Mouse (Mus musculus): ENCODE data around the gene Gm49425. TPM values are rescaled to one million over a fixed set of nuclear protein-coding genes. Genes with fewer than 3 reads are reported as not detected.
"Not testable (repeated sequence)": the region's sequence is repeated elsewhere in the genome, so short reads cannot be mapped to it uniquely, and the experiment has no call there.

Gm49425 gene
- not detected for total RNA-seq (2021)
- long read RNA-seq = 0 reads

GRCm38 (mm10) chr15:101517161-101517560, at the start of gene Gm49425:
Gene Gm49425 (minus strand): TSS chr15:101517261.
- DNase-seq (ENCODE audit: low spot score in 2 of 2) = not testable (repeated sequence)

- no peak for DNase-seq (ENCODE audit: low spot score in 2 of 2)
These were observed 45.8 kb upstream of the Gm49425 start, which contains the start of gene Krt90 for GRCm38 (mm10) chr15:101562850-101563249. Gene Krt90 (minus strand): TSS chr15:101562950.

DNA sequence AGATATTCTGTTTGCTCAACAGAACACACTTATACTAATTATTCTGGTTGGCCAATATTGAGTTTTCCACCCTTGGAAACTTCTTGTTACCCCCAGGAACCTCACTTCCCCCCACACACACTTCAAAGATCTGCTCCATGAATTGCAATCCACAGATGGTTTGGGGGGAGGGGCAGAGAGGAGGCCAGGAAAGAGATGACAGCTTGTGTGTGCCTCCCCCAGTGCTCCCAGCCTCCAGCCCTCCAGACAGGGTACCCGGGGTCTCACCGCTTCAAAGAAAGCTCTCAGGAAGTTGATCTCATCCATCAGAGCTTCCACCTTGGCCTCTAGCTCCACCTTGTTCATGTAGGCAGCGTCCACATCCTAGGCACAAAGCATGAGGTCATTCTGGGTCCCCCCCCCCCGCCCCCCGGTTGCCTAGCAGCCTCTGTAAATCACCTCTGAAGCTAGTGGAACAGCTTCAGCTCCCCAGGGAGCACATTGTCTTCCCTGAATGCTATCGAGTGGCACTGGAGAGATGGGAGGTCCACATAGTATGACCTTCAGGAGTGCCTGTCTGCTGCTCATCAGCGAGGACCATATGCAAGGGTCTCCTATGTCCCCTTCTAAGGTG, 41.1 kb upstream of the Gm49425 start:
- peak in 1 of 2 experiments; percentile 59 for DNase-seq (ENCODE audit: low spot score in 2 of 2)

DNA sequence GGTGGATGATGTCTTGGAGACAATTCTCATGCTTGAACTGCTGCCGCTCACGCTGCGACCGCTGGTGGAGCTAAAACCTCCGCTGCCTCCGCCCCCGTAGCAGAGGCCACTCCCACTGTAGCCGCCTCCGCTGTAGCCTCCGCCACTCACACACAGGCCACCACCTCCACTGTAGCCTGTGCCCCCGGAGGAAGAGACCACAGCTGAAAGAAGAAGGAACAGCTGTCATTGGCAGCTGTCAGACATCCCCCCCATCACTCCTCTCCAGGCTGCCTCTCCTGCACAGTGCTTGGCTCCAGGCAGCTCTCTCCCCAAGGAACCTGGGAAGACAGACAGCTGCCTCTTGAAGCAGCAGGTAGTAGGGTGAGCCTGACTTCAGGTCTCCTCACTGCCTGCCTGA, 36.1 kb upstream of the Gm49425 start:
- DNase-seq (ENCODE audit: low spot score in 2 of 2) = no peak

- DNase-seq (ENCODE audit: low spot score in 2 of 2) = peak in 1 of 2 experiments; percentile 41
These were observed 35.1 kb upstream of the Gm49425 start for GRCm38 (mm10) chr15:101552188-101552587.

- no peak for DNase-seq (ENCODE audit: low spot score in 2 of 2)
These were observed 33.5 kb upstream of the Gm49425 start, which contains the start of gene Krt82 for GRCm38 (mm10) chr15:101550567-101550966. Gene Krt82 (minus strand): TSS chr15:101550667.

GRCm38 (mm10) chr15:101544478-101544877, 27.4 kb upstream of the Gm49425 start:
- DNase-seq (ENCODE audit: low spot score in 2 of 2) = no peak

GRCm38 (mm10) chr15:101542543-101542942, 25.5 kb upstream of the Gm49425 start:
- DNase-seq (ENCODE audit: low spot score in 2 of 2) = no peak

GRCm38 (mm10) chr15:101538580-101538900, 21.5 kb upstream of the Gm49425 start:
- no peak for DNase-seq (ENCODE audit: low spot score in 2 of 2)

DNA sequence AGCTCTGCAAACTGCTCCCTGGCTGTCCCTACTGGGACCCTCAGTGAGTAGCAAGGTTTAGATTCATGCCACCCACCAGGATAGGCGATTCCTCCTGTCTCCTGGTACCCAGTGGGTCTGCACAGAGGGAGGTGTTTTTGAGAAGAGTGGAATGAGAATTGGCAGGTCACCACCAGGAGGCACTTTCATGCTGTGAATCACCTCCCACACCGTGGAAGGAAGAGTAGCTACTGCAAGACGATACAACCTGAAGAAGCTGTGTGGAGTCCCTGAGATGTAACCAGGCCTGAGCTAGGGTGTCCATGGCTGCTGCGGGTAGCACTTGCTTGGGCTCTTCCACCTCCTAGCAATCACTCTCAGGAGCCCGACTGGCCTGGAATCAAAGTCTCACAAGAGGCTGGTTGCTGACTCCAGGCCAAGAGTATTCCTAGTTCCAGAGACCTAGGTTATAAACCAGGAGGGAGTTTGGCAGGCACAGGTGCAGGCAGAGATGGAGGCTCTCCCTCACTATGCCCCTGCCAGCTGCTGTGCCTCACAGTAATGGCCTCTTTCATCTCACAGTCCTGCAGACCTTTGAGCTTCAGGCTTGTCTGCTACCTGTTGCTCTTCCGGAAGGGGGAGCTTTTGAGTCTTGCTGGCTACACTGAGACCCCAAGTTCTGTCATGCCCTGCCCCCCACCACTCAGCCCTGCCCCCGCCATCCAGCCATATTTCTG, 21.0 kb upstream of the Gm49425 start:
- DNase-seq (ENCODE audit: low spot score in 2 of 2) = no peak

DNA sequence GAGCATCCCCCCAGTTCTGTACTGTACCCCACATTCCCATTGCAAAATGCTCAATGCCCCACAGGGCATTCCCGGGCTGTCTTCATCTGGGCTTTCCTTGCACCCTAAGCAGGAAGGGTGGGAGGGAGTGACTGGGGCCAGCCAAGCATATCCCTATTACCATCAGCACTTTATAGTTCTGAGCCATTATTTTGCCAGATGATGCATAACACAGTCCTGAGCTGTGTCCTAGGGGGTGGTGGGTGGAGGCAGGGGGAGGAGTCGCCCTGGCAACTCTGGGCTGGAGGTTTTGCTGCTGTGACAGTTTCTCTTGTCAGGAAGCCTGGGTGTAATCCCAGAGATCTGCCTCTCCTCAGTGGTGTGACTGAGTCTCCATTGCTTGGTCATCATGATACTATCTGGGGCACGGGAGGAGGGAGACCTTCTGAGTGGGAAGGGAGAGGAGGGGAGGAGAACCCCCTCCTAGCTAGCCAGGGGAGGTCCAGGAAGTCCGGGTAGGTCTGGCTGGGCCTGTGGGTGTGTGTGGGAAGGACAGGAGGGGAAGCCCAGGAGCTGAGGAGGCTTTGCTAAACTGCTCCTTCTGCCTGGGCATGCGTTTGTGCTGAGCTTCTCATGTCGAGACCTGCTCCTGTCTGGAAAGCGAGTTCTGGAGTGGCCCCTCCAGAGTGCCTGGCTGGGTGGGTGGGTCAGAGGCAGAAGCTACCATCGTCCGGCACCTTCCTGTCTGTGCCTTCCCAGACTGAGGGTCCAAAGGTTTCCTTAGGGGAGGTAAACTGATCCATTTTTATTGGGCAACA, 19.2 kb upstream of the Gm49425 start:
- peak in 1 of 2 experiments; percentile 31 for DNase-seq (ENCODE audit: low spot score in 2 of 2)

GRCm38 (mm10) chr15:101532720-101533119, 15.7 kb upstream of the Gm49425 start, which contains the start of gene Krt84:
Gene Krt84 (minus strand): TSS chr15:101532820.
- no peak for DNase-seq (ENCODE audit: low spot score in 2 of 2)

GRCm38 (mm10) chr15:101522556-101523232, 5.6 kb upstream of the Gm49425 start:
- no peak for DNase-seq (ENCODE audit: low spot score in 2 of 2)

DNA sequence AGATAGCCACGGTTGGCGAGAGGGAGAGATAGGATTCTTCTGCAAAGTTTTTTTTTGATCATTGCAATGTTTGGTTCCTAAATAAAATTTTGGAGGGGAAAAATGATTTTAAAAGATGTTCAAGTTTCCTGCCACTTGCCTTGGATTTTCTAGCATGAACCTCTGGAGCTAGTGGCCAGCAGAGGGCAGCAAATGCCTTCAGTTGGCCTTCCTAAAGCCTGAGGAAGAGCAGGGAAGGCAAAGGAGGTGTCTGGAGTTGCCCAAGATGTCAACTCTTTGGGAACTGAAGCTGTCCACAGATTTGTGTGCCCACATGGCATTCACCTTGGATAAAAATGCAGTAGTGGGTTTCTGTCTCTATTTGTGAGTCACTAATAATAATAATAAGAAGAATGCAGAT, 2.7 kb upstream of the Gm49425 start:
- DNase-seq (ENCODE audit: low spot score in 2 of 2) = peak; percentile 70 to 86

DNA sequence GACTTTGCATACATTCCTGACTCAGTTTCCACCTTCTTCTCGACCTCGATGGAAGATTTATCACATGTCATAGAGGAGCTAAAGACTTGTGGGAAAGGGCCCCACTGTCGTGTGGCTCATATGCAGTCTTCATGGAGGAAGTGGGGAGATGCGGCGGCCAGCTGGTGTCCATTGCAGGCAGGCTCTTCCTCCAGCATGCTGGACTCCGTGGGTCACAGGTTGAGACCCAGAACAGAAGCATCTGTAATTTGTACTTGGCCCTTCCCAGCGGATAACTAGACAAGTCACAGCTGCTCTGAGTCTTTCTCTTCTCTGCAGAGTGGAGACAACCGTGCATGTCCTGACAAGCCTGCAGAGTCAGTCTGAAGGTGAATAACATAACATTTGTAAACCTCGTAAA, 8.8 kb downstream of the Gm49425 start:
- no peak for DNase-seq (ENCODE audit: low spot score in 2 of 2)

DNA sequence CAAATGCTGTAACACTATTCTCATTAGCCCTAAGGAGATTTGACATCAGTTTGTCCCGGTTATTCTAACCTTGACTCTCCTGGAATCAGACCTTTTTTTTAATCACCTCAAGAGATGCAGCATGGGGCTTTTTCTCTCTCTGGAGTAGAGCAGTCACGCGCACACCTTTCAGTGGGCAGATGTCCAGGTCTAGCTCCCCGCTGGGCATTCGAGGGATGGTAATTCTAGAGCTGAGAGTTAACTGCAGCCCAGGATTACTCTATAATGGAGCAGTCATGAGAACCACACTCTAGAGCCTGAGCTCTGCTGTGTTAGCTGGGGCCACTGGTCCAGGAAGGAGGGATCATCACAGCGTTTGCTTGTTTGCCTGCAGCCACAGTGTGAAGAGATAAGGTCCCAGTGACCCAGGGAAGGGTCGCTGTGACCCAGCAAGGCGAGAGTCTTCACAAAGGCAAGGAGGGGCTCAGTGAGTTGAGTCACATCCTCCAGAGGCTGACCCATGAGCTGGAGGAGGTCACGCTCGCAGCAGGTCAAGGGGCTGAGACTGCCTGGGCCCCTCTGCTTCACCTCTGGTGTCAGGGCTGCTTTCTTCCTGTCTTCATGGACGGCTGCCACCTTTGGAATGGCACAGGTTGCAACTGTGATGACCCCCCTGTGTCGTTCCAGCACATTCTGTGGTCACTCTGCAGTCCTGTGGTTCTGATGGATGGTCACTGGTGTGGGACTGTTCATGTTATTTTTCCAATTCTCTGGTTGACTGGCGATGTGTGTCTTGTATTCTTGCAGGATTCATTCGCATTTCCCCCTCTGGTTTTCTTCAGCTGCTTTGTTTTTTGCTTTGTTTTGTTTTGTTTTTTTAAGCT, 9.9 kb downstream of the Gm49425 start:
- DNase-seq (ENCODE audit: low spot score in 2 of 2) = no peak

GRCm38 (mm10) chr15:101497181-101497580, 19.9 kb downstream of the Gm49425 start:
- DNase-seq (ENCODE audit: low spot score in 2 of 2) = peak in 1 of 2 experiments; percentile 42

DNA sequence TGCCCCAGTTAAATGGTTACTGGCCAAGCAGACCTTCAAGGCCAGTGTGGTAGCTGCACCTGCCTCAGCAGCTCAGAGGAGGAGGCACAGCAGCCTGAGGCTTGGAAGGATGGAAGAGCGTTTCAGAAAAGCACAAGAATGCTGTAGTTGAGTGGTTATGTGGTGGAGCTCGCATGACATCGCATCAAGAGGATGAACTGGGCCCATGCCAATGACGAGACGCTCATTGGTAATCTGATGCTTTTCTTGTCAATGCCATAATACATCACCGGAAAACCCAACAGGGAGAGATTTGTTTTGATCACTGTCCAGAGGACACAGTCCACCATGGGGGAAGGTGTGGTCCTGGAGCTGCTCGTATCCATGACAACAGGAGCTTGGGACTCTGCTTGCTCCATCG, 21.8 kb downstream of the Gm49425 start:
- no peak for DNase-seq (ENCODE audit: low spot score in 2 of 2)

DNA sequence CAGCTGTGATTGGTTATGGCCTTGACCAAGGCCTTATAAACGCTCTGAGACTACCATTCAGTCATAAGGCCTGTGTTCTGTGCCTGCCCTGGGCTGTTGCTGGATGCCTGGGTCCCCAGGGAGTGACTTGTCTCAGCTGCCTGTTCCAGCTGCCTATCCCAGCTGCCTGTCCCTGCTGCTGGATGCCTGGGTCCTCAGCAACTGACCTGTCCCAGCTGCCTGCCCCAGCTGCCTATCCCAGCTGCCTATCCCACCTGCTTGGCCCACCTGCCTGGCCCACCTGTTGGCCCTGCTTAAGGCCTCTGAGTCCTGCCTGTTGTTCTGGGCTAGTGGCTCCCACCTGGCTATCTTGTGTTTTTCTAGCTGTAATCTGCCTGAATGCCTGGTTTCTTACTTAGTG, 22.9 kb downstream of the Gm49425 start:
- no peak for DNase-seq (ENCODE audit: low spot score in 2 of 2)

DNA sequence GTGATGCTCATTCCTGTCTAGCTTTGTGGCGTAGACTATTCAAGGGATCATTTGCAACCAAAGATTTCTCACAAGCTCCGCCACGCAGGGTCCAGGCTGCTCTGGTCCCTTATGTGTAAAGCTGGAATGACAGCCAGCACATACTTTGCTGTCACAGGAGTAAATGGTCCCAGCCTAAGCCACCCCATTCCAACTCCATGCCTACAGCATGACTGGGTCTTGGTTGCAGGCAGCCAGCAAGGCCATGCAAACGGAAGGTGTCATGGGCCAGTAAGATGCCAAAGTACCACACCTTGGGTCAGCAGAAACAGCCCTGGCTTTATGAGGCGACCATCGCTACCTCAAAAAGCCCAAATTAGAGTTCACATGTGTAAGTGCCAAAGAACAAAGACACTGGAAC, 23.3 kb downstream of the Gm49425 start:
- DNase-seq (ENCODE audit: low spot score in 2 of 2) = no peak
